Mouse (Mus musculus) heart, adult 2 months (tissue): ENCODE measurements around the gene St6gal1. TPM values are rescaled to one million over a fixed set of nuclear protein-coding genes. Genes with fewer than 3 reads are reported as not detected.

Source experiments
- DNase-seq, 2 experiments: peaks; one replicate each; pipeline ENCODE4 v3.0.0; 2021
- H3K27ac ChIP-seq: fragments of 200-600 bp; 2 replicates; pipeline ENCODE4 v1.8.1; 2022
- H3K27me3 ChIP-seq: fragments of 200-500 bp; 2 replicates; pipeline ENCODE4 v1.6.1; 2012; ENCODE audit warnings: mild to moderate bottlenecking, low read length, inconsistent platforms, mixed read lengths; ENCODE audit not compliant: control insufficient read depth, insufficient read depth
- H3K36me3 ChIP-seq: fragments of 200-500 bp; 2 replicates; pipeline ENCODE4 v1.6.1; 2012; ENCODE audit warnings: low read length, inconsistent platforms; ENCODE audit not compliant: control insufficient read depth, insufficient read depth
- H3K4me1 ChIP-seq: fragments of 200-500 bp; 2 replicates; pipeline ENCODE4 v1.6.1; 2011; ENCODE audit warnings: low read length; ENCODE audit not compliant: control insufficient read depth, insufficient read depth
- H3K4me3 ChIP-seq: fragments of 200-600 bp; 2 replicates; pipeline ENCODE4 v1.8.1; 2022
- H3K79me2 ChIP-seq: fragments of 200-500 bp; replicated peaks from 2 replicates; pipeline ENCODE4 v1.6.1; 2012; ENCODE audit warnings: mild to moderate bottlenecking, inconsistent platforms, low read length, moderate library complexity, mixed read lengths; ENCODE audit not compliant: control insufficient read depth, insufficient read depth
- H3K9ac ChIP-seq: fragments of 200-500 bp; 2 replicates; pipeline ENCODE4 v1.6.1; 2012; ENCODE audit warnings: low read depth, mild to moderate bottlenecking, control low read depth, inconsistent platforms, low read length, mixed read lengths
- CTCF ChIP-seq: fragments of 200-600 bp; IDR thresholded peaks from 2 replicates; pipeline ENCODE4 v1.8.1; 2022; ENCODE audit warnings: antibody characterized with exemption, mild to moderate bottlenecking, moderate library complexity
- EP300 ChIP-seq: fragments of 200-500 bp; IDR thresholded peaks from 2 replicates; pipeline ENCODE4 v1.6.1; 2011; ENCODE audit warnings: low read depth, low read length, control low read depth; ENCODE audit not compliant: insufficient read depth
- POLR2A ChIP-seq: fragments of 200-500 bp; IDR thresholded peaks from 2 replicates; pipeline ENCODE4 v1.6.1; 2011; ENCODE audit warnings: mild to moderate bottlenecking, low read depth, low read length, control low read depth; ENCODE audit not compliant: insufficient read depth
- WGBS: fragments of 180-500 bp; shearing (Covaris S2); methylation state at CpG from one replicate; pipeline ENCODE4 v1.1.7; 2018; 5-methylcytosine and 5-hydroxymethylcytosine counted together
- intact Hi-C: fragments of 180-260 bp; cut with DNase I; formaldehyde crosslinking; loops from one replicate; pipeline ENCODE4 v1.15.1; 2025
- polyA plus RNA-seq: library from polyadenylated mRNA; depleted of rRNA; stranded (reverse); fragments of >200 nt; gene quantifications from 2 replicates; pipeline ENCODE4 v1.2.3, GENCODE M21; 2012
- total RNA-seq, 2 experiments: library from RNA; stranded (reverse); gene quantifications; 2 replicates each; pipeline ENCODE4 v1.2.3; 2021

Gene St6gal1
- total and polyA plus RNA-seq, 3 experiments, result 6.0 to 9.9 (median 8.4) TPM

DNA sequence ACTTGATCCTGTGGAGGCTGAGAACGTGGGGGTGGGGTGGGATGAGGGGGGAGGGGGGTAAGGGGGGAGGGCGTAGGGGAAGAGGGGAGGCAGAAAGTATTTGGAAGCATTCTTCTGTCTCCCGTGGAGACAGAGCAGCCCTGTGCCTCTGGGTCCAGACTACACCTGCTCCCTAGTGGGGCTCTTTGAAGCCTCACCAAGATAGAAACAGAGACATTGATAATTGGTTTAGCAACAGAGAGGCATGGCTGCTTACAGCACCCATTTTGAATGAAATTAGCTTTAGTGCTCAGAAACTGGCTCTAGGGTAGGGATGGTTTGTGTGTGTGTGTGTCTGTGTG is 46.3 kb downstream of the St6gal1 start:
- intact Hi-C loops, result loop anchor here (5.0 kb wide), 2 partner anchors 44 to 119 kb away; no protein-coding TSS in a partner anchor
- H3K4me3 ChIP-seq, result no peak overlapping the region
- WGBS, result 67% methylated on average over 3 of the region's 3 CpGs
- no peaks in the 10 kb centered on the region; the same call in 1 of the 2 replicates for H3K36me3 ChIP-seq
- H3K27me3 ChIP-seq, result no peaks in the 10 kb centered on the region
- H3K4me1 ChIP-seq, result peaks cover 15% of the 10 kb centered on the region
- no peak overlapping the region for H3K9ac ChIP-seq
- no peak for TF ChIP-seq EP300
- no peak for TF ChIP-seq POLR2A
- TF ChIP-seq CTCF, result no peak
- no peak for DNase-seq
- H3K79me2 ChIP-seq, result no peaks in the 10 kb centered on the region
- no peak overlapping the region for H3K27ac ChIP-seq

DNA sequence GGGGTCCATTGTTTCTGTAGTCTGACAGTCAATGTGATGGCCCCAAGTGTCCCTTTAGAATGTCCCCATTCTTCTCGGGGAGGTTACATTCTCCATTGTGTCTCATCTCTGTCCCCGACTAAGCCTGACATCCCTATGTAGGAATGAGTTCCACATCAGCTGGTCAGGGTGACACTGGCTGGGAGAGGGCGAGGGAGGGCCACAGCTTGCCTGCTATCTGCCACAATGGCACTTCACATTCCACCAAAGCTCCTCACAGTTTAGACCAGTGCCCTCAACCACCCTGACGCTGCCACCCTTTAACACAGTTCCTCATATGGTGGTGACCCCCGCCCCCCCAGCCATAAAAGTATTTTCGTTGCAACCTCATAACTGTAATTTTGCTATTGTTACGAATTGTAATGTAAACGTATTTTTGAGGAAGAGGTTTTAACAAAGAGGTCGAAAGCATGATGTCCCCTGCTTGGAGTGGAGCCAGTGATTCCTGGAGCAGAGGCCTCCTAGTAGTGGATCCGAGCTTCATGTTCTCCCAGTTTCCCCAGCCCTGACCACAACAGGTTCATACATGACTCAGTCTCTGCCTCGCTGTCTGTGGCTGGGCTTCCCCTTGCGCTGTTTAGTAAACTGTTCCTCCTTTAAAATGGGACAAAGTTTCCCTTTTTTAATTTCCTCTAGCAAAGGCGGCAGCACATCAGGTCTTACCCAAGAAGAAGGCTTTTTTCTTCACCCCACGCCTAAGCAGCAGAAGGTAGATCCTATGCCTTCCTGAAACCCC is 47.4 kb downstream of the St6gal1 start:
- H3K79me2 ChIP-seq, result no peaks in the 10 kb centered on the region
- H3K9ac ChIP-seq, result no peak overlapping the region
- intact Hi-C loops, result loop anchor here (5.0 kb wide), 2 partner anchors 45 to 120 kb away; no protein-coding TSS in a partner anchor
- no peaks in the 10 kb centered on the region; the same call in 1 of the 2 replicates for H3K36me3 ChIP-seq
- H3K27me3 ChIP-seq, result no peaks in the 10 kb centered on the region
- no peak overlapping the region for H3K4me3 ChIP-seq
- DNase-seq, result peak in 1 of 2 experiments; percentile 52
- TF ChIP-seq POLR2A (no peak), EP300 (no peak), CTCF (no peak)
- 67% methylated on average over 14 of the region's 14 CpGs for WGBS
- H3K4me1 ChIP-seq, result peaks cover 15% of the 10 kb centered on the region
- H3K27ac ChIP-seq, result peak overlapping the region; percentile 28

DNA sequence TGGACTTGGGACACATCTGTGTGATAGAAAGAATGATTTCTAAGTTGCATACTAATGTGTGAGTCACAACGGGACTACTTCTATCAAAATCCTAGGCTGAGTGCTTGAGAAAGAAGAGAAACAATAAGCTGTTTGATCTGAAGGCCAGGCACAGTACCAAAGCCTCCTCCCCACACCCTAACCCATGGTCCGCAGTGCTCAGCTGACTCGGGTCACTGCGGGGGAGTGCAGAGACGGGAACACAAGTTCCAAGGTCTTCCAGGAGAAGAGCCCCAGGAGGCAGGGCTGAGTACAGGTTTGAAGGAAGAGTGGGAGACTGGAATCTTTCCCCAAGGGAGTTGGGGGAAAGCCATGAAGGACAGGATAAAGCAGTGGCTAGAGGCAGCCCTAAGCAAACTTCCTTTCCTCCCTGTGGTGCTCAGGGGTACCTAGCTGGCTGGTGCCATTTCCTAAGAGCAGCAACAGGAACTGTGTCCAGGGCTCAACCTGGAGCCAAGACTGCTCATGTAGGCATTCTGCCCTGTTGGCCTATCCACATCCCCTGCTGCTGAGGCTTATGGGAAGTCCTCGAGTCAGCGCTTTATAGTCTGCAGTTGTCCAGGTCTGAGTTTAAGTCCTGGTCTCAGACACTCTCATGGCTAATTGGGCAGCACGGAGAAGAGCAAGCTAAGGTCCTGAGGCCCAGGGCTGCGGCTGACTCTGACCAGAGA is 48.1 kb downstream of the St6gal1 start:
- no peaks in the 10 kb centered on the region for H3K27me3 ChIP-seq
- H3K27ac ChIP-seq, result peak overlapping the region; percentile 28
- no peaks in the 10 kb centered on the region; the same call in 1 of the 2 replicates for H3K36me3 ChIP-seq
- 49% methylated on average over 9 of the region's 9 CpGs for WGBS
- no peak overlapping the region for H3K4me3 ChIP-seq
- no peak overlapping the region for H3K9ac ChIP-seq
- TF ChIP-seq EP300, result no peak
- no peak for TF ChIP-seq CTCF
- TF ChIP-seq POLR2A, result no peak
- H3K79me2 ChIP-seq, result no peaks in the 10 kb centered on the region
- intact Hi-C loops, result loop anchor here (5.0 kb wide), 2 partner anchors 45 to 120 kb away; no protein-coding TSS in a partner anchor
- no peak for DNase-seq
- H3K4me1 ChIP-seq, result peaks cover 15% of the 10 kb centered on the region

DNA sequence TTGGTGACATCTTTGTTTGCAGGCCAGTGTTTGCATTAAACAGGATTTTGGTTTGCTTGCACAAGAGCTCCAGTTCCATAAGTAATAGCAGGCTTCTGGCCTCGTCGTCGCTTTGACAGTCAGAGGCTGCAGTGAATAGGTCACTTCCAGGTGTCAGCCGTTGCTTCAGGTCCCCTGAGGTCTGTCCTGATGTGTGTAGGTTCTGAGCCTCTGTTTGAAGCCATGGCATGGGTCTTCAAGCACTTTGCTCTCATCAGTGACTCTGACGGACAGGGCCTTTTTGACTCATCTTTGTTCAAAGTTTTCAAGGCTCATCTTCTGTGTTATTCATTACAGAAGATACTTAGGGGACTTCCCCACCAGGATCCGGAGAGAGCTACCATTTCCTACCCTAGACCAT is 49.5 kb downstream of the St6gal1 start:
- Histone ChIP-seq H3K27me3 (no peaks in the 10 kb centered on the region), H3K79me2 (no peaks in the 10 kb centered on the region), H3K36me3 (no peaks in the 10 kb centered on the region; the same call in 1 of the 2 replicates), H3K4me3 (no peak overlapping the region), H3K9ac (no peak overlapping the region), H3K27ac (no peak overlapping the region), H3K4me1 (peaks cover 15% of the 10 kb centered on the region)
- no peak for TF ChIP-seq POLR2A
- no peak for TF ChIP-seq CTCF
- no peak for TF ChIP-seq EP300
- 88% methylated on average over 6 of the region's 6 CpGs for WGBS
- DNase-seq, result no peak
- intact Hi-C loops, result loop anchor here (5.0 kb wide), 2 partner anchors 47 to 122 kb away; no protein-coding TSS in a partner anchor

DNA sequence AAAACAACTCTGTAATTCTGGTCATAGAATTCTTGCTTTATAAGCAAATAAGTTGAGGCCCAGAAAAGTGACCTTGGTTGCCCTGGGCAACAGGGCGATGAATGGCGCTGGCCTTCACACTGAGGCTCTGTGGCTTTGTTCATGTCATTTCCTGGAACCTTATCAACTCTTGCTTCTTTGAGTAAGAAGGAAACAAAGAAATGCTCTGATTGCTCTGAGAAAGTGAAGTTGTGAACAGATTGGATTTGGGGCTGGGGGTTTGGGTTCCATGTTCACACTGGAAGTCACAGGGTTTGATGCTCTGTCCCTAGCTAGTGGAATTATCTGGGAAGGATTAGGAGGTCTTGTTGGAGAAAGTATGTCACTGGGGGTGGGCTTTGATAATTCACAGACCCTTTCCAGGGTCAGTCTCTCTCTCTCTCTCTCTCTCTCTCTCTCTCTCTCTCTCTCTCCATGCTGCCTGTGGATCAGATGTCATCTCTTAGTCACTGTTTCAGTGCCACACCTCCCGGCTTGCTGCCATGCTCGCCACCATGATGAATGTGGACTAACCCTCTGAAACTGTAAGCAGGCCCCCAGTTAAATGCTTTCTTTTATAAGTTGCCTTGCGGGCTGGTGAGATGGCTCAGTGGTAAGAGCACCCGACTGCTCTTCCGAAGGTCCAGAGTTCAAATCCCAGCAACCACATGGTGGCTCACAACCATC is 50.2 kb downstream of the St6gal1 start:
- H3K27ac ChIP-seq, result no peak overlapping the region
- intact Hi-C loops, result loop anchor here (5.0 kb wide), 2 partner anchors 47 to 122 kb away; no protein-coding TSS in a partner anchor
- WGBS, result 90% methylated on average over 7 of the region's 7 CpGs

More for the DNA sequence above, 50.2 kb downstream of the St6gal1 start:
- DNase-seq, result no peak
- Histone ChIP-seq H3K79me2 (no peaks in the 10 kb centered on the region), H3K36me3 (no peaks in the 10 kb centered on the region; the same call in 1 of the 2 replicates), H3K27me3 (no peaks in the 10 kb centered on the region), H3K4me1 (peaks cover 17% of the 10 kb centered on the region), H3K9ac (no peak overlapping the region), H3K4me3 (no peak overlapping the region)
- TF ChIP-seq EP300 (no peak), POLR2A (no peak), CTCF (no peak)
